Mouse (Mus musculus): ENCODE results near the gene Nus1.

Nus1 gene

GRCm38 (mm10) chr10:52417299-52417997, at the start of gene Nus1:
Gene Nus1, plus strand, starts transcription at chr10:52417547.
- peak; percentile 95 to 97 for DNase-seq (ENCODE audit: low spot score in 2 of 2)

GRCm38 (mm10) chr10:52368376-52368775, 49.0 kb upstream of the Nus1 start:
- no peak for DNase-seq (ENCODE audit: low spot score in 2 of 2)

GRCm38 (mm10) chr10:52373834-52374233, 43.5 kb upstream of the Nus1 start:
- DNase-seq (ENCODE audit: low spot score in 2 of 2), result no peak

- no peak for DNase-seq (ENCODE audit: low spot score in 2 of 2)
Observed at GRCm38 (mm10) chr10:52374651-52375050, 42.7 kb upstream of the Nus1 start.

GRCm38 (mm10) chr10:52376422-52376821, 40.9 kb upstream of the Nus1 start:
- DNase-seq (ENCODE audit: low spot score in 2 of 2), result no peak

GRCm38 (mm10) chr10:52377813-52378212, 39.5 kb upstream of the Nus1 start:
- no peak for DNase-seq (ENCODE audit: low spot score in 2 of 2)

- DNase-seq (ENCODE audit: low spot score in 2 of 2), result peak in 1 of 2 experiments; percentile 10
Observed at GRCm38 (mm10) chr10:52381321-52381801, 36.0 kb upstream of the Nus1 start.

GRCm38 (mm10) chr10:52381845-52382591, 35.3 kb upstream of the Nus1 start, which contains the start of gene Gopc:
Gene Gopc, minus strand, starts transcription at chr10:52382124.
- peak; percentile 95 to 98 for DNase-seq (ENCODE audit: low spot score in 2 of 2)

- DNase-seq (ENCODE audit: low spot score in 2 of 2), result no peak
Observed at GRCm38 (mm10) chr10:52383022-52383421, 34.3 kb upstream of the Nus1 start.

- DNase-seq (ENCODE audit: low spot score in 2 of 2), result no peak
Observed at GRCm38 (mm10) chr10:52383522-52383921, 33.8 kb upstream of the Nus1 start.

- peak in 1 of 2 experiments; percentile 37 for DNase-seq (ENCODE audit: low spot score in 2 of 2)
Observed at GRCm38 (mm10) chr10:52384823-52385610, 32.3 kb upstream of the Nus1 start.

GRCm38 (mm10) chr10:52387192-52387591, 30.2 kb upstream of the Nus1 start:
- no peak for DNase-seq (ENCODE audit: low spot score in 2 of 2)

GRCm38 (mm10) chr10:52388922-52389430, 28.4 kb upstream of the Nus1 start, which contains the start of gene Nepn:
Gene Nepn, plus strand, starts transcription at chr10:52388972.
- DNase-seq (ENCODE audit: low spot score in 2 of 2), result no peak

GRCm38 (mm10) chr10:52389438-52389837, 27.9 kb upstream of the Nus1 start:
- no peak for DNase-seq (ENCODE audit: low spot score in 2 of 2)

GRCm38 (mm10) chr10:52391208-52391607, 26.1 kb upstream of the Nus1 start:
- DNase-seq (ENCODE audit: low spot score in 2 of 2), result no peak

- DNase-seq (ENCODE audit: low spot score in 2 of 2), result no peak
Observed at GRCm38 (mm10) chr10:52396647-52397046, 20.7 kb upstream of the Nus1 start.

- no peak for DNase-seq (ENCODE audit: low spot score in 2 of 2)
Observed at GRCm38 (mm10) chr10:52398715-52399114, 18.6 kb upstream of the Nus1 start.

GRCm38 (mm10) chr10:52399722-52400121, 17.6 kb upstream of the Nus1 start:
- no peak for DNase-seq (ENCODE audit: low spot score in 2 of 2)

- no peak for DNase-seq (ENCODE audit: low spot score in 2 of 2)
Observed at GRCm38 (mm10) chr10:52405160-52405559, 12.2 kb upstream of the Nus1 start.

GRCm38 (mm10) chr10:52407526-52407925, 9.8 kb upstream of the Nus1 start:
- DNase-seq (ENCODE audit: low spot score in 2 of 2), result no peak

- no peak for DNase-seq (ENCODE audit: low spot score in 2 of 2)
Observed at GRCm38 (mm10) chr10:52415020-52415419, 2.3 kb upstream of the Nus1 start.

GRCm38 (mm10) chr10:52416458-52416857, 889 bp upstream of the Nus1 start:
- no peak for DNase-seq (ENCODE audit: low spot score in 2 of 2)

Measured in thymus, postnatal 10 days (tissue).